Mouse (Mus musculus): ENCODE data around the gene Rab3c.

- TF ChIP-seq POLR2A (IDR thresholded peaks at IDR 0.05; ENCODE audit: insufficient read depth, low read length) (no peak), EP300 (IDR thresholded peaks at IDR 0.05; ENCODE audit: insufficient read depth, low read depth, low read length) (no peak)
These were observed 69.2 kb downstream of the Rab3c start for GRCm38 (mm10) chr13:110211526-110212075.

Measured in ES-Bruce4 (cell line).